Mouse (Mus musculus) liver (tissue): Measurements from ENCODE around the gene Cxcr5.

Experiments
- DNase-seq: peaks from one replicate; pipeline ENCODE4 v3.0.0-alpha.2; 2020; ENCODE audit warnings: mixed read lengths

Gene Cxcr5

DNA sequence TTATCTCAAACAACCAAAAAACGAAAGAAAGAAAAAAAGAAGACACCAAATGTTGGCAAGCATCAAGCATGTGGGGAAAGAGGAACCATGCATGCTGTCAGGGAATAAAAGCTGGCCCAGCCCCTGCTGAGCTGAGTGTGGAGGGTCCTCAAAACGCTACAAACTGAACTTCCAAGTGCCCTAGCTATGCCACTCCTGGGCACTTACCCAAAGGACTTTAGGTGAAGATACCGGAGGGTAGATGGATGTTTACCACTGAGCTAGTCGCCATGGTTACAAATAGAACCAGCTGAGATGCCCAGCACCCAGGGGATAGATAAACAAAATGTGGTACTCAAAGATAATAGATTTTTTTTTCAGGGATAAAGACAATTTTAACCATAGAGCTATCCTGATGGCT lies at the start of gene Cxcr5:
TSS of gene Cxcr5 (minus strand) at position 281 of the 400 bp plus-strand sequence.
- peak; percentile 13 for DNase-seq

GRCm38 (mm10) chr9:44610371-44610770 lies 48.7 kb upstream of the Cxcr5 start:
- no peak for DNase-seq

DNA sequence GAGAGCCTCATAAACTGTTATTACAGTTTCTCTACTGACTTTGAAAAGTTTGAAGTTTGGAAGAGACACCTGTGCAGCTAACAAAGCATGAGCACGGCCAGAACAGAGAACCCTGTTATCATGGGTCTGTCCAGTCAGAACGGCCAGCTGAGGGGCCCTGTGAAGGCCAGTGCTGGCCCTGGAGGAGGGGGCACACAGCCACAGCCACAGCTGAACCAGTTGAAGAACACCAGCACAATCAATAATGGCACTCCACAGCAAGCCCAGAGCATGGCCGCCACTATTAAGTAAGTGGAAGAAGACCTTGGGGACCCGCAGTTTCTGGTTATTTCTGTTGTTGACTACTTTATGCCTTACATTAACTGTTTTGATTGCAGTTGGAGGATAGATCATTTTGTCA lies 45.6 kb upstream of the Cxcr5 start:
- no peak for DNase-seq

- DNase-seq = no peak
These were observed 45.0 kb upstream of the Cxcr5 start for GRCm38 (mm10) chr9:44606646-44607045.

GRCm38 (mm10) chr9:44605616-44606165 lies 44.0 kb upstream of the Cxcr5 start:
- DNase-seq = peak; percentile 35

GRCm38 (mm10) chr9:44604779-44605615 lies 43.3 kb upstream of the Cxcr5 start, which contains the start of gene Ddx6:
Ddx6 (plus strand) TSS chr9:44604892.
- DNase-seq = peak; percentile 66

GRCm38 (mm10) chr9:44604290-44604778 lies 42.7 kb upstream of the Cxcr5 start:
- peak; percentile 86 for DNase-seq

GRCm38 (mm10) chr9:44603454-44604289 lies 42.0 kb upstream of the Cxcr5 start:
- peak; percentile 65 for DNase-seq

DNA sequence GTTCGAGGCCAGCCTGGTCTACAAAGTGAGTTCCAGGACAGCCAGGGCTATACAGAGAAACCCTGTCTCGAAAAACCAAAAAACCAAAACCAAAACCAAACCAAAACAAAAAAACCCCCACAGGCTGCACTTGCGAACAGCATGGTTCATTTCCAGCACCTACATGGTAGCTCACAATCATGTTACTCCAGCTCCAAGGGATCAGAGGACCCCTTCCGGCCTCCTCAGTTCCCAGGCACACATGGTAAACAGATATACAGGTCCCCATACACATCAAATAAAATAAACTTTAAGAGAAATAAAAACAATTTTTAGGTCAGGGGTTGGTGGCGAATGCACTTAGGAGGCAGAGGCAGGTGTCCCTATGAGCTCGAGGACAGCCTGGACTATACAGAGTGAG lies 41.1 kb upstream of the Cxcr5 start:
- DNase-seq = no peak

GRCm38 (mm10) chr9:44600801-44601200 lies 39.1 kb upstream of the Cxcr5 start:
- DNase-seq = no peak

DNA sequence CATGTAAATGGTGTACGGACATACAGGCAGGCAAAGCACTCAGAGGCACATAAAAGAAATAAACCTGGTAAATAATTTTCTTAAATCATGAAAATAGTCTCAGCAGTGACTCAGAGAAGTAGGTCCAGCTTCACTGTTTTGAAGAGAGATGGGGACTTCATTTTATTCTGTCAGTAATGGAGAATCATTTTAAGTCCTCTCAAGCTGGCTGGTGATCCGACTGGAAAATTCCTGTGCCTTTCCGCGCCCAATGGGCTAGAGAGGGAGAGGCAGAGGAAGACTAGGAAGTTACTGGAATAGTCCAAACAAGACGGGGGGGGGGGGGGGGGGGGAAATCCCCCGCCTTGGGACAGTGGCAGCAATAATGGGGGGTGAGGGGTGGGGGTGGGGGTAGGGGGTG lies 37.9 kb upstream of the Cxcr5 start:
- no peak for DNase-seq

- DNase-seq = peak; percentile 12
These were observed 37.3 kb upstream of the Cxcr5 start for GRCm38 (mm10) chr9:44598899-44599495.

DNA sequence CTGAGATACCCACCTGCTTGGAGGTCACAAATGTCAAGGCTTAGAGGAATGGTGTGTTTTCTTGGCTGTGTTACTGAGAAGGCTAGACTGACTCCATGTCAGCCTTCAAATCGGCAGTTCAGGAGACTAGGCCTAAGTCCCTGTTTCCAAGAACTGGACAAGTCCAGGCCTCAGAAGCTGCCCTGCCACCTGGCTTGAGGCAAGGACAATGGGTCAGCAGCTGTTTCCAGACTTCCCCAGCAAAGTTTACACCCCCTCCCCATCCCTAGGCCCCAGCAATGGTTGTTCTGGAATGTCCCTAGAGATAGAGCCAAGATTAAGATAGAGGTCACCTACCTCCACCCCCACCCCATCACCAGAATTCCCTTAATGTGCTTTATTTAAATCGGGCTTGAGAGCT lies 36.1 kb upstream of the Cxcr5 start:
- DNase-seq = no peak

- no peak for DNase-seq
These were observed 33.9 kb upstream of the Cxcr5 start for GRCm38 (mm10) chr9:44595537-44595930.

- no peak for DNase-seq
These were observed 33.3 kb upstream of the Cxcr5 start for GRCm38 (mm10) chr9:44594901-44595536.

DNA sequence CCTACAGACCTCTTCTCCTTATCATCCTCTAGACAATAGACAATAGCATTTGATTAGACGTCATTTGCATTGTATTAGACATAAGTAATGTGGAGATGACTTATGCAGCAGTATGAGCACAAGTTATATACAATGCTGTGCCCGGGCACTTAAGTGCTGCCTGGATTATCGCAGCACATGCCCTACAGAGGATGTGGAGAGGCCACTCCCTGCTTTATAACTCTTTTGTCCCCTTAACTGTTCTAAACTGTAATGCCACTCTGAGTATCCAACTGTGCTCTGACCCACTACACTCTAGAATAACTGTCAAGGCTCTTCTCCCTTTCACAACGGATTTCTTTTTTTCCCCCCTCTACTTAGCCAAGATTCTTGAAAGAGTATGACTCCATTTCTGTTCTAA lies 32.2 kb upstream of the Cxcr5 start:
- DNase-seq = no peak

GRCm38 (mm10) chr9:44593221-44593620 lies 31.5 kb upstream of the Cxcr5 start:
- DNase-seq = no peak

DNA sequence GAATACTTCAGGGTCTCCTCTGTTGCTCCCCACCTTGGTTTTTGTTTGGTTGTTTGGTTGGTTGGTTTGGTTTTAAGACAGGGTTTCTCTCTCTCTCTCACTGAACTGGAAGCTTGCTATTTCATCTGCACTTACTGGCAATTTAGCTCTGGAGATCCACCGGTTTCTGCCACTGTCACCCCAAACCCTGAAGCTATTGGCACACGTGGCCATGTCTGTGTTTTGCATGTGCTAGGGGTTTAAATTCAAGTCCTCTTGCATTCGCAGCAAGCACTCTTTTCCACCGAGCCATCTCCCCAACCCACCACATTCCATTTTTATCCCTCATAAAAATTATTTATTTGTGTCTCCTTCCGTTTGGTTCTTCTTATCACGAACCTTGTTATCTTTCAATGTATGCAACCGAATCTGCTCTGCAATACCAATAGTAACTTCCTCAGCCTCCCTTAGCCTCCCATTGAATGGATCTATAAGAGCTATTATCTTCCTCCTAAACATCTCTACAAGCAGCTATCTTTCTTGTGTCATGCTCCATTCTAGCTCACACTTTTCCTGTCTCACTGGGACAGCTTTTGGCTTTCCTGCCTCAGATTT lies 30.0 kb upstream of the Cxcr5 start:
- no peak for DNase-seq

- no peak for DNase-seq
These were observed 29.3 kb upstream of the Cxcr5 start for GRCm38 (mm10) chr9:44590969-44591368.

- DNase-seq = no peak
These were observed 27.4 kb upstream of the Cxcr5 start for GRCm38 (mm10) chr9:44589095-44589494.

GRCm38 (mm10) chr9:44588605-44589004 lies 26.9 kb upstream of the Cxcr5 start:
- DNase-seq = no peak
